Mouse (Mus musculus) liver, embryonic 11.5 days (tissue): Measurements from ENCODE around the gene Pecam1. TPM values are rescaled to one million over a fixed set of nuclear protein-coding genes. Genes with fewer than 3 reads are reported as not detected.

ENCODE experiments used
- ATAC-seq: fragments of 200-750 bp; cut with Nextera tagmentation; replicated peaks from 2 replicates; pipeline ENCODE4 v1.8.0; 2017; ENCODE audit warnings: moderate number of reproducible peaks, mild to moderate bottlenecking, moderate TSS enrichment, moderate library complexity; ENCODE audit not compliant: low FRiP score
- DNase-seq: peaks from one replicate; pipeline ENCODE4 v3.0.0-alpha.2; 2017; ENCODE audit warnings: low spot score
- H3K27ac ChIP-seq: fragments of 300-500 bp; sonication (generic); 2 replicates; pipeline ENCODE4 v1.5.1; 2014; ENCODE audit warnings: mild to moderate bottlenecking, low read depth, low read length, control low read depth
- H3K27me3 ChIP-seq: fragments of 300-500 bp; sonication (generic); replicated peaks from 2 replicates; pipeline ENCODE4 v1.6.1; 2014; ENCODE audit warnings: low read length, mixed read lengths; ENCODE audit not compliant: control insufficient read depth, insufficient read depth
- H3K36me3 ChIP-seq: fragments of 300-500 bp; sonication (generic); 2 replicates; pipeline ENCODE4 v1.6.1; 2014; ENCODE audit warnings: mild to moderate bottlenecking, low read length, moderate library complexity, mixed read lengths; ENCODE audit not compliant: control insufficient read depth, insufficient read depth
- H3K4me1 ChIP-seq: fragments of 300-500 bp; sonication (generic); replicated peaks from 2 replicates; pipeline ENCODE4 v1.6.1; 2014; ENCODE audit warnings: low read length, mixed read lengths; ENCODE audit not compliant: control insufficient read depth, insufficient read depth
- H3K4me2 ChIP-seq: fragments of 300-500 bp; sonication (generic); 2 replicates; pipeline ENCODE4 v1.6.1; 2014; ENCODE audit warnings: mild to moderate bottlenecking, control low read depth, moderate library complexity
- H3K4me3 ChIP-seq: fragments of 300-500 bp; sonication (generic); 2 replicates; pipeline ENCODE4 v1.5.1; 2014; ENCODE audit warnings: low read depth, low read length, control low read depth
- H3K9ac ChIP-seq: fragments of 300-500 bp; sonication (generic); 2 replicates; pipeline ENCODE4 v1.6.1; 2014; ENCODE audit warnings: low read depth, low read length, control low read depth
- H3K9me3 ChIP-seq: fragments of 300-500 bp; sonication (generic); 2 replicates; pipeline ENCODE4 v1.6.1; 2016; ENCODE audit warnings: low read length, inconsistent platforms, mixed read lengths; ENCODE audit not compliant: control insufficient read depth
- WGBS: fragments of 180-500 bp; shearing (Covaris S2); extraction: QIAGEN DNeasy Blood & Tissue Kit; methylation state at CpG from one replicate; pipeline ENCODE4 v1.1.7; 2014; 5-methylcytosine and 5-hydroxymethylcytosine counted together
- polyA plus RNA-seq: library from polyadenylated mRNA; unstranded; fragments of >200 nt; fragmentation: Nextera tagmentation; extraction: Ambion mirVana; gene quantifications from 2 replicates; pipeline ENCODE4 v1.2.1, GENCODE M21; 2014

Gene Pecam1
- polyA plus RNA-seq, 1 experiment from 2014 or later: 18.0 TPM

DNA sequence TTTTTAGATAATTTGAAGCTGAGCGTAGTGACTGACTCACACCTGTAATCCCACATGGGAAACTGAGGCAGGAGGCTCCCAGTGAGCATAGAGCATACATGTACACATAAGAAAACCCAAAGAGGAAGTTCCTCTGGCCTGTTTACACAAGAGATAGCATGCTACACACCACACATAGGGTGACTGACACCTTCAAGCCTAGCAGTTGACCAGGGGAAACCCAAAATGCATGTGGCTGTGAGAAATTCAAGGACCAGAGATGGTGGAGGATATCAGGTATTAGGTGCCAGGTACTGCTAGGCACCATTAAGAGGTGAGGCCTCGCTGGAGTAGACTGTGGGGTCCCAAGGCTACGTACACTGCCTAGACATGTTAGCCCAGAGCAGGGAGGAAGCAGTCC, 47.8 kb downstream of the Pecam1 start:
- H3K36me3 ChIP-seq: no peaks in the 10 kb centered on the region
- peaks cover 8% of the 10 kb centered on the region for H3K4me1 ChIP-seq
- no peak overlapping the region for H3K9ac ChIP-seq
- no peaks in the 10 kb centered on the region for H3K9me3 ChIP-seq
- DNase-seq (no peak), ATAC-seq (no peak)
- H3K4me3 ChIP-seq: no peak overlapping the region
- H3K27ac ChIP-seq: no peak overlapping the region
- H3K4me2 ChIP-seq: no peak overlapping the region
- 81% methylated on average over 3 of the region's 3 CpGs for WGBS
- no peaks in the 10 kb centered on the region for H3K27me3 ChIP-seq

DNA sequence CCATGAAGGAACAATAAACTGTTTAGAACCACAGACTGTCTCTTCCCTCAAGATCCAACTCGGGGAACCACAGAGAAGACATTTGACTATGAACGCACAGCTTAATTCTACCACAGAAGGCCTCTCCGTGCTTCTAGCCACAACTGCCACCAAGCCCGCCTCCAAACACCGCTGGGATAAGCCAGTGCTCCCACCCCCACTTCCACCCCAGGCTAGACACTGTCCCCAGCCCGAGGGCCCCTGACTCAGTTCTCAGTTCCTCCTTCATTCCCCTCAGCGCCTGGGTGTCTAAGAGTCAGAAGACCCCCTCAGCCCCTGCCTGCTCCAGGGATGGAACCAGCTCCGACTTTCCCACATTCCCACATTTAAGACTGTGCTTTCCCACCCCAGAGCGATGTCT, 48.8 kb downstream of the Pecam1 start:
- no peaks in the 10 kb centered on the region for H3K9me3 ChIP-seq
- no peak overlapping the region for H3K4me3 ChIP-seq
- H3K36me3 ChIP-seq: no peaks in the 10 kb centered on the region
- H3K4me1 ChIP-seq: peaks cover 8% of the 10 kb centered on the region
- ATAC-seq (no peak), DNase-seq (no peak)
- no peak overlapping the region for H3K4me2 ChIP-seq
- H3K27me3 ChIP-seq: no peaks in the 10 kb centered on the region
- WGBS: 60% methylated on average over 9 of the region's 9 CpGs
- peak overlapping the region; percentile 13 for H3K27ac ChIP-seq
- H3K9ac ChIP-seq: no peak overlapping the region

- no peaks in the 10 kb centered on the region for H3K27me3 ChIP-seq
- ATAC-seq (no peak), DNase-seq (no peak)
- no peak overlapping the region for H3K9ac ChIP-seq
- no peak overlapping the region for H3K27ac ChIP-seq
- H3K9me3 ChIP-seq: no peaks in the 10 kb centered on the region
- H3K4me1 ChIP-seq: peaks cover 8% of the 10 kb centered on the region
- H3K4me2 ChIP-seq: no peak overlapping the region
- H3K4me3 ChIP-seq: no peak overlapping the region
- 91% methylated on average over 9 of the region's 9 CpGs for WGBS
- no peaks in the 10 kb centered on the region; the same call in 1 of the 2 replicates for H3K36me3 ChIP-seq
Observed at GRCm38 (mm10) chr11:106699083-106699482, 51.3 kb downstream of the Pecam1 start.

DNA sequence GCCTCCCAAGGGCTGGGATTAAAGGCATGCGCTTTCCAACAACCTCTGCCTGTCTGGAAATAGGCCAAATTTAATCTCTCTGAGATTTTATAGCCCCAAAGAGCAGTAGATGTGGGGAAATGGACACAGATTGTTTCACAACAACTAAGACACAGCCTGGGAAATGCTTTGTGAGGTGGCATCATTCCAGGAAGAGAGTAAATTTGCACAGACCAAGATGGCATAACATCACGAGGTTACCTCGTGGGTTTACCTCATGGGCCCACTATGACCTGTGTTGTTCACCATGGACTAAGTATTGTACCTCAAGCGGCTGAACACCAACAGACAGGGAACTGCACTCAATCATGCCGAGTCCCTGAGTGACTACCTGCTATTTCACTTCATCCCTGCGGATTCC, 52.1 kb downstream of the Pecam1 start:
- Histone ChIP-seq H3K27ac (no peak overlapping the region), H3K27me3 (no peaks in the 10 kb centered on the region), H3K9ac (no peak overlapping the region), H3K4me2 (no peak overlapping the region), H3K4me3 (no peak overlapping the region), H3K9me3 (no peaks in the 10 kb centered on the region), H3K36me3 (no peaks in the 10 kb centered on the region; the same call in 1 of the 2 replicates), H3K4me1 (peaks cover 8% of the 10 kb centered on the region)
- no peak for ATAC-seq
- DNase-seq: no peak
- 82% methylated on average over 6 of the region's 6 CpGs for WGBS

GRCm38 (mm10) chr11:106695917-106696316, 54.5 kb downstream of the Pecam1 start:
- no peak overlapping the region for H3K9ac ChIP-seq
- 67% methylated on average over 3 of the region's 3 CpGs for WGBS
- no peak overlapping the region for H3K4me3 ChIP-seq
- no peaks in the 10 kb centered on the region for H3K9me3 ChIP-seq
- no peaks in the 10 kb centered on the region; the same call in 1 of the 2 replicates for H3K36me3 ChIP-seq
- no peak for ATAC-seq
- H3K27ac ChIP-seq: no peak overlapping the region
- H3K4me1 ChIP-seq: 0 out of 2 replicates have a peak, but pooled peaks cover 2% of the 10 kb centered on the region
- no peaks in the 10 kb centered on the region for H3K27me3 ChIP-seq
- DNase-seq: no peak
- H3K4me2 ChIP-seq: no peak overlapping the region

GRCm38 (mm10) chr11:106692890-106693289, 57.5 kb downstream of the Pecam1 start:
- DNase-seq: no peak
- Histone ChIP-seq H3K36me3 (peaks cover 3% of the 10 kb centered on the region; the same call in 1 of the 2 replicates), H3K27me3 (no peaks in the 10 kb centered on the region), H3K4me3 (no peak overlapping the region), H3K9me3 (no peaks in the 10 kb centered on the region), H3K4me1 (0 out of 2 replicates have a peak, but pooled peaks cover 2% of the 10 kb centered on the region), H3K27ac (no peak overlapping the region), H3K4me2 (no peak overlapping the region), H3K9ac (no peak overlapping the region)
- WGBS: 83% methylated on average over 4 of the region's 4 CpGs
- ATAC-seq: no peak

- H3K4me1 ChIP-seq: no peaks in the 10 kb centered on the region
- no peaks in the 10 kb centered on the region for H3K27me3 ChIP-seq
- no peaks in the 10 kb centered on the region for H3K9me3 ChIP-seq
- no peak for DNase-seq
- ATAC-seq: no peak
- no peak overlapping the region for H3K4me2 ChIP-seq
- H3K36me3 ChIP-seq: 0 out of 2 replicates have a peak, but pooled peaks cover 3% of the 10 kb centered on the region
- H3K27ac ChIP-seq: no peak overlapping the region
- H3K4me3 ChIP-seq: no peak overlapping the region
- 64% methylated on average over 5 of the region's 5 CpGs for WGBS
- H3K9ac ChIP-seq: no peak overlapping the region
Observed at GRCm38 (mm10) chr11:106688375-106688774, 62.1 kb downstream of the Pecam1 start.

DNA sequence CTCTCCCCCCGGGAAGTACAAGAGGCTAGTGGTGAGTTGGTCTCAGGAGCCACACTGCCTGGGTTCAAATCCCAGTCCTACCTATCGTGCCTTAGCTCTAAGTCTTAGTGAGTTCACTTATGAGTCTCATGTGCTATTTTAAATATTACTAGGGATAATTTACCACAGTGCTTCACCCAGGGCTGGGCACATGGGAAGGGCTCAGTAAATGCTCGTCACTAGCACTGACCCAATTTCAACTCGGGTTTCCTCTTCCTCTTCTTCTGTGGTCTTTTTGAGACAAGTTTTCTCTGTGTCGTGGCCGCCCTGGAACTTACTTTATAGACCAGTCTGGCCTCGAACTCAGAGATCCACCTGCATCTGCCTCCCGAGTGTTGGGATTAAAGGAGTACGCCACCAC, 63.1 kb downstream of the Pecam1 start:
- ATAC-seq (no peak), DNase-seq (no peak)
- Histone ChIP-seq H3K9ac (no peak overlapping the region), H3K4me1 (no peaks in the 10 kb centered on the region), H3K9me3 (no peaks in the 10 kb centered on the region), H3K27me3 (no peaks in the 10 kb centered on the region), H3K36me3 (0 out of 2 replicates have a peak, but pooled peaks cover 3% of the 10 kb centered on the region), H3K27ac (no peak overlapping the region), H3K4me3 (no peak overlapping the region), H3K4me2 (no peak overlapping the region)
- WGBS: 83% methylated on average over 9 of the region's 9 CpGs

DNA sequence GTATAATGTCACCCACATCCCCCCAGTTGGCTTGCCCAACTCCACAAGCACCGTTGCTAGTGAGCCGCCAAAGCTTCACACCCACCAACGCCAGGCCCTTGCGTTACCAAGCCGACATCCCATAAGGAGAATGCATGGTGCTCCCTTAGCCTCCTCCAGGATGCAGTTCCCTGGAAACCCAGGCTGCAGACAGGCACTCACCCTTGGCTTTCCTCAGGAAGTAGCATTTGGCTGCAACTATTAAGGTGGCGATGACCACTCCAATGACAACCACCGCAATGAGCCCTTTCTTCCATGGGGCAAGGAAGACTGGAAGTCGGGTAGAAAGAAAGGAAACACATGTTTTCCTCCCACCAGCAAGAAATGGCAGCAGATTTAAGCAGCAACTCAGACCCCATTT, 66.4 kb downstream of the Pecam1 start:
- no peak overlapping the region for H3K9ac ChIP-seq
- no peak overlapping the region for H3K4me2 ChIP-seq
- ATAC-seq: no peak
- no peaks in the 10 kb centered on the region for H3K36me3 ChIP-seq
- H3K9me3 ChIP-seq: no peaks in the 10 kb centered on the region
- H3K27ac ChIP-seq: no peak overlapping the region
- H3K27me3 ChIP-seq: no peaks in the 10 kb centered on the region
- 91% methylated on average over 8 of the region's 8 CpGs for WGBS
- DNase-seq: no peak
- H3K4me1 ChIP-seq: no peaks in the 10 kb centered on the region
- no peak overlapping the region for H3K4me3 ChIP-seq
